In the genomic region with DNA sequence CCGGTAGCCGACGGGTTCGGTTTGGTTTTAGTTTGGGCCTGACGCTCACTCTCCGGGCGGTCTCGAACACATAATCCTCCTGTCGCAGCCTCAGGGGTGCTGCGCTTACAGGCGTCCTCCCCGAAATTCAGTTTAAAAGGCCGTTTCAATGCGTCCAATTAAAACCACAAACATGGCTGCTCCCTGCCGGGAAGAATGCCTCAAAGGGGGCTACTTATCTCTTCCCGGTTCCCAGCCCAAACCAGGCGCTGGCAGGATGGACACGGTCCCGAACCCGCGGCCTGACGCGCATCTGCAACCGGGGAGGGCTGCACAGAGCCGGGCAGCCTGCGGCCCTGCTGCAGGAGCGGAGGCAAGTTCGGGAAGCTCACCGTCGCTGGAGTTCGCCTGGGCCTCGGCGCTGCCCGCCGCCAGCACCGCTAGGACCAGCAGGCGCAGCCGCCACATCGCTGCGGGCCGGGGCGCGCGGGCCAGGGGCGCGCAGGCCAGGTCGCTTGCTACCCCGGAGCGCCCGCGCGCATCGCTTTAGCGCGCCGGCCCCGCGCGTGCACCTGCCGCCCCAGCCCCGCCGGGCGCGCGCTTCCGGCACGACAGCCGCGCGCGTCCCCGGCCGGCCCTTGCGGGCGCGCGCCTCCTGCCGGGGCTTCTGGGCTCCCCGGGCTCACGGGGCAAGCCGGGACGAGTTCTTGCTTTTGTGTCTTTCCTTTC, we compare ENCODE assay signal across 8 mouse cellular contexts. TPM values are rescaled to one million over a fixed set of nuclear protein-coding genes. Genes with fewer than 3 reads are reported as not detected.
DNase-seq lines count a peak whose midpoint lies in the region; ATAC-seq lines count a peak whose summit lies in the region.

No protein-coding gene starts in this region.

- intact Hi-C loops in gastrocnemius, postnatal 36 days (cut with DNase I): no loop called here
- intact Hi-C loops in left cerebral cortex, postnatal 36 days (cut with DNase I): loop anchor here (5.0 kb wide), 1 partner anchor 52 kb away; no protein-coding TSS in a partner anchor

- H3K9ac ChIP-seq in intestine, embryonic 14.5 days (ENCODE audit: low read length): peak overlapping the region; percentile 77

- no peaks in the 10 kb centered on the region for H3K9me3 ChIP-seq in intestine, embryonic 14.5 days (ENCODE audit: control insufficient read depth, low read length)

- peak overlapping the region; percentile 69 for H3K27ac ChIP-seq in intestine, embryonic 14.5 days (ENCODE audit: low read depth)

- DNase-seq in adrenal gland, adult 2 months: peak; percentile 90
- DNase-seq in embryo, embryonic 11.5 days (ENCODE audit: low read depth, low spot score): peak; percentile 79
- DNase-seq in gastrocnemius, postnatal 36 days: peak; percentile 61 to 71
- peak; percentile 91 for DNase-seq in intestine, embryonic 14.5 days (ENCODE audit: low spot score)
- peak; percentile 71 to 78 for DNase-seq in left cerebral cortex, postnatal 36 days (ENCODE audit: low spot score in 2 of 2)
- DNase-seq in mesoderm, embryonic 11.5 days (ENCODE audit: low read depth, low spot score): peak; percentile 88
- DNase-seq in right cerebral cortex, postnatal 25 days: peak; percentile 82
- peak; percentile 72 for DNase-seq in urinary bladder, postnatal 25 days (ENCODE audit: low spot score)

- peak overlapping the region; percentile 63 for H3K4me3 ChIP-seq in intestine, embryonic 14.5 days (ENCODE audit: low read depth, low read length)

- under 1% methylated on average over 70 of the region's 82 CpGs for WGBS in intestine, embryonic 14.5 days

- no peaks in the 10 kb centered on the region for H3K27me3 ChIP-seq in intestine, embryonic 14.5 days (replicated peaks; ENCODE audit: control insufficient read depth, insufficient read depth, low read length)

- no peaks in the 10 kb centered on the region for H3K36me3 ChIP-seq in intestine, embryonic 14.5 days (ENCODE audit: control insufficient read depth, insufficient read depth, low read length)

- H3K4me2 ChIP-seq in intestine, embryonic 14.5 days (ENCODE audit: low read length): peak overlapping the region; percentile 79

- peaks cover 17% of the 10 kb centered on the region for H3K4me1 ChIP-seq in intestine, embryonic 14.5 days (replicated peaks; ENCODE audit: control insufficient read depth, insufficient read depth, low read length)

- ATAC-seq in intestine, embryonic 14.5 days (replicated peaks; ENCODE audit: low FRiP score, low TSS enrichment, low read depth): peak; percentile 94

RNA-seq across cellular contexts. Expression of a gene that starts 8.2 kb away (rescaled TPM):
- 10 to 100 TPM; 67.5 to 78.9 TPM for total RNA-seq in adrenal gland, adult 2 months (2021)
- polyA plus RNA-seq in adrenal gland, adult 2 months (2012; rRNA removed): 10.8 and 20.8 TPM in 2 replicates
- total RNA-seq in gastrocnemius, postnatal 36 days (2021): 10 to 100 TPM; 34.7 to 38.0 TPM
- 119 and 124 TPM in 2 replicates for polyA plus RNA-seq in intestine, embryonic 14.5 days (2014; fragmentation: Nextera tagmentation; extraction: Ambion mirVana)
- 10 to 100 TPM; 39.1 to 43.6 TPM for total RNA-seq in left cerebral cortex, postnatal 36 days (2021)

RNA-seq across cellular contexts. Expression of a gene that starts 8.5 kb away (rescaled TPM):
- 10 to 100 TPM; 31.7 to 51.5 TPM for total RNA-seq in adrenal gland, adult 2 months (2021)
- 17.0 and 22.5 TPM in 2 replicates for polyA plus RNA-seq in adrenal gland, adult 2 months (2012; rRNA removed)
- total RNA-seq in gastrocnemius, postnatal 36 days (2021): 1 to 10 TPM; 6.2 to 7.3 TPM
- polyA plus RNA-seq in intestine, embryonic 14.5 days (2014; fragmentation: Nextera tagmentation; extraction: Ambion mirVana): 28.5 and 29.0 TPM in 2 replicates
- total RNA-seq in left cerebral cortex, postnatal 36 days (2021): 10 to 100 TPM; 27.2 to 31.5 TPM

RNA-seq across cellular contexts. Expression of a gene that starts 56.5 kb away (rescaled TPM):
- total RNA-seq in adrenal gland, adult 2 months (2021): 10 to 100 TPM; 31.3 to 34.3 TPM
- polyA plus RNA-seq in adrenal gland, adult 2 months (2012; rRNA removed): 8.5 and 8.9 TPM in 2 replicates
- 10 to 100 TPM; 11.3 to 11.8 TPM for total RNA-seq in gastrocnemius, postnatal 36 days (2021)
- 55.5 and 56.3 TPM in 2 replicates for polyA plus RNA-seq in intestine, embryonic 14.5 days (2014; fragmentation: Nextera tagmentation; extraction: Ambion mirVana)
- 10 to 100 TPM; 26.8 to 43.6 TPM for total RNA-seq in left cerebral cortex, postnatal 36 days (2021)

RNA-seq across cellular contexts. Expression of a gene that starts 57.2 kb away (rescaled TPM):
- total RNA-seq in adrenal gland, adult 2 months (2021): 100 to 1,000 TPM; 108 to 137 TPM
- 172 and 185 TPM in 2 replicates for polyA plus RNA-seq in adrenal gland, adult 2 months (2012; rRNA removed)
- 10 to 100 TPM; 44.0 to 48.1 TPM for total RNA-seq in gastrocnemius, postnatal 36 days (2021)
- 87.7 and 94.1 TPM in 2 replicates for polyA plus RNA-seq in intestine, embryonic 14.5 days (2014; fragmentation: Nextera tagmentation; extraction: Ambion mirVana)
- 100 to 1,000 TPM in 1 of 2 experiments, 10 to 100 TPM in 1; 98.7 to 113 TPM for total RNA-seq in left cerebral cortex, postnatal 36 days (2021)

Comparison
In these comparisons a context has a peak if more than half of its experiments do, and no peak if none do; other contexts are left out.
1. Peak in every context shown above with its lines: DNase-seq, ATAC-seq, H3K4me3 ChIP-seq and H3K27ac ChIP-seq.